Mouse (Mus musculus): ENCODE data around the gene Cxcl12.

Cxcl12 gene

GRCm38 (mm10) chr6:117175113-117175793 is 6.9 kb downstream of the Cxcl12 start:
- no peak for DNase-seq

GRCm38 (mm10) chr6:117176406-117176805 is 8.1 kb downstream of the Cxcl12 start:
- DNase-seq, result peak; percentile 57 to 61

GRCm38 (mm10) chr6:117180303-117180702 is 12.0 kb downstream of the Cxcl12 start:
- no peak for DNase-seq

GRCm38 (mm10) chr6:117185381-117185780 is 17.0 kb downstream of the Cxcl12 start:
- DNase-seq, result no peak

GRCm38 (mm10) chr6:117190453-117190852 is 22.1 kb downstream of the Cxcl12 start:
- no peak for DNase-seq

GRCm38 (mm10) chr6:117191741-117192140 is 23.4 kb downstream of the Cxcl12 start:
- peak; percentile 59 to 73 for DNase-seq

- DNase-seq, result no peak
Measured at GRCm38 (mm10) chr6:117192678-117193077, 24.3 kb downstream of the Cxcl12 start.

- no peak for DNase-seq
Measured at GRCm38 (mm10) chr6:117195270-117195669, 26.9 kb downstream of the Cxcl12 start.

GRCm38 (mm10) chr6:117198871-117199270 is 30.5 kb downstream of the Cxcl12 start:
- DNase-seq, result no peak

GRCm38 (mm10) chr6:117199718-117200117 is 31.4 kb downstream of the Cxcl12 start:
- no peak for DNase-seq

GRCm38 (mm10) chr6:117200916-117201315 is 32.6 kb downstream of the Cxcl12 start:
- DNase-seq, result no peak

- no peak for DNase-seq
Measured at GRCm38 (mm10) chr6:117201396-117201795, 33.1 kb downstream of the Cxcl12 start.

- DNase-seq, result no peak
Measured at GRCm38 (mm10) chr6:117201859-117202258, 33.5 kb downstream of the Cxcl12 start.

GRCm38 (mm10) chr6:117202856-117203400 is 34.6 kb downstream of the Cxcl12 start:
- DNase-seq, result no peak

- peak; percentile 49 to 55 for DNase-seq
Measured at GRCm38 (mm10) chr6:117204112-117204511, 35.8 kb downstream of the Cxcl12 start.

GRCm38 (mm10) chr6:117206834-117207233 is 38.5 kb downstream of the Cxcl12 start:
- no peak for DNase-seq

- no peak for DNase-seq
Measured at GRCm38 (mm10) chr6:117207289-117207688, 39.0 kb downstream of the Cxcl12 start.

GRCm38 (mm10) chr6:117210086-117210485 is 41.8 kb downstream of the Cxcl12 start:
- DNase-seq, result no peak

GRCm38 (mm10) chr6:117210536-117210935 is 42.2 kb downstream of the Cxcl12 start:
- DNase-seq, result no peak

- no peak for DNase-seq
Measured at GRCm38 (mm10) chr6:117214506-117214905, 46.2 kb downstream of the Cxcl12 start.

- peak; percentile 89 to 92 for DNase-seq
Measured at GRCm38 (mm10) chr6:117218442-117219299, 50.3 kb downstream of the Cxcl12 start.

- no peak for DNase-seq
Measured at GRCm38 (mm10) chr6:117219300-117219680, 51.0 kb downstream of the Cxcl12 start.

GRCm38 (mm10) chr6:117219911-117220481 is 51.7 kb downstream of the Cxcl12 start:
- DNase-seq, result peak; percentile 86 to 95

Data from cerebellum, postnatal 10 days (tissue).